Mouse (Mus musculus) G1E-ER4 (cell line): ENCODE results near the gene Gata1. TPM values are rescaled to one million over a fixed set of nuclear protein-coding genes. Genes with fewer than 3 reads are reported as not detected.

ENCODE experiments used
- GATA1 ChIP-seq: IDR thresholded peaks from one replicate; pipeline ENCODE4 v1.8.0; 2012; ENCODE audit warnings: low read length, inconsistent platforms
- polyA plus RNA-seq: library from polyadenylated mRNA; stranded (reverse); fragments of >175 nt; gene quantifications from 2 replicates; pipeline ENCODE4 v1.2.3, GENCODE M21; 2012

Gata1 gene
- polyA plus RNA-seq, 1 experiment: 1,486 TPM

DNA sequence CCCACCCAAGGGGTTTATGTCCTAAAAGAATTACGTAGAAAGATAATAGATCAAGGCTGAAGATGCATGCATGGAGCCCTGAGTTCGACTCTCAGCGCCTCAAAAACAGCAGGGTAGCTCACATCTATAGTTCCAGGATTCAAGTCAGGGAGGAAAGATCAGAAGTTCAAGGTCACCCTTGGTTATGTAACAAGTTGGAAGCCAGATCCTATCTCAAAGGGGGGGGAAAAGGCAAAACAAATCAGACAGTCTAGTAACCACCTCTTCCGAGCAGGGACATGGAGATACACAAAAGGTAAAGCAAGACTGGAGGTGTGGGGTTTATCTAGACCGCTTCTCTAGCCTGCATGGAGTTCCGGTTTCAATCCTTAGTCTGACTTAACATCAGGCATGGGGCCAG lies 51.6 kb downstream of the Gata1 start:
- TF ChIP-seq GATA1: no peak

DNA sequence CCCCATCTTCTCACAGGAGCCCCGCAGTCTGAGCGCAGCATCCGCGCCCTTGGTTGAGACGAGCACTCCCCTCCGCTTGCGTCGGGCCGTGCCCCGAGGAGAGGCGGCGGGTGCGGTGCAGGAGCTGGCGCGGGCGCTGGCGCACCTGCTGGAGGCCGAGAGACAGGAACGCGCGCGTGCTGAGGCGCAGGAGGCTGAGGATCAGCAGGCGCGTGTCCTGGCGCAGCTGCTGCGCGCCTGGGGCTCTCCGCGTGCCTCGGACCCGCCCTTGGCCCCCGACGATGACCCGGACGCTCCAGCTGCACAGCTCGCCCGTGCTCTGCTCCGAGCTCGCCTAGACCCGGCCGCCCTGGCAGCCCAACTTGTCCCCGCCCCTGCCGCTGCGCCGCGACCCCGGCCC lies 55.8 kb downstream of the Gata1 start:
- TF ChIP-seq GATA1: no peak

DNA sequence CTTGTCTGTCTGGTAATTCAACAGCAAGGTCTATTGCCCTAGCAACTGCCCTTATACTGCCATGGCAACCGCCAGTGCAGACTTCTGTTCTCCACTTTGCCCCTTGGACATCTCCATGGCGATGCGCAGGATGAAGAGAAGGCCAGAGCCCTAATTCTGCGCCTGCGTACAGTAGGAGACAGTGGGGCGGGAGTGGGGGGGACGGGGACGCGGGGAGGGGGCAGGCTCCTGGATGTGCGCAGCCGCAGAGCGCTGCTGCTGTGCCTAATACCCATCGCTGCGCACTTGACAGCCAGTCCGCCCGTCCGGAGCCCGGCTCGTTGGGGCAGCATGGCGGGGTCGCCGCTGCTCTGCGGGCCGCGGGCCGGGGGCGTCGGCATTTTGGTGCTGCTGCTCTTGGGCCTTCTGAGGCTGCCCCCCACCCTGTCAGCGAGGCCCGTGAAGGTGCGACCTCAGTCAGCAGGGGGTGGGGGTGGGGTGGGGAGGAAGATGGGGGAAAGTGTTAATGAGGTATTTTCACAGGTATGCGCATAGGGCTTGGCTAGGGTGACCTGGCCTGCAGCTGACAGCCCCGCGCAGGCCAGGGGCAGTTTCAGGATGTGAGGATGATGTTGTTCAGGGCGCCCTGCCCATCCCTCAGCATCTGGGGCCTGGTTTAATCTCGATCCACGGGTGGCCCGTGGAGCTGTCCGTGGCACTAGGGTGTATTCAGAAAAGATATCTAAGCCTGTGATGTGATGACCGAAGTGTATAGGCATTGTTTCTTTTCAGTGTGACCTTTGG lies 58.1 kb downstream of the Gata1 start, which contains the start of gene Pcsk1n:
Pcsk1n (plus strand) TSS at position 222 of the 783 bp plus-strand sequence.
- TF ChIP-seq GATA1: no peak

DNA sequence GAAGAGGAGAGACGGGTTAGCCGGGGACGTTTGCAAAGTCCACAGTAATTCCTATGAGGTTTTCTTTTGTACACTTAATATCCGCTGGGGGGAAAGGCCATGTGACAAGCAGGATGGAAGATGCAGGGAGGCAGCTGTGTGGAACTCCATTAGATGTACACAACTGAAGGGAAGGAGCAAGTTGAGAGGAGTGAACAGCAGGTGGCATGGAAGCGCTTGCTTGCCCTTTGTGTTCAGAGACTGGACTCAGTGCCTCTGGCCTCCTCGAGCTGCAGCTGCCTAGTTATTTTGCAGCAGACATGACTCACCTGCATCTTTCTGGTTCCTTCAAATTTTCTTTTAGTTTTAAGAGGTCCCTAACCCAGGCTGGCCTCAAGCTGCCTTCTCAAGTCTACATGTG lies 67.4 kb downstream of the Gata1 start:
- TF ChIP-seq GATA1: no peak

Other genes with a start within 250 kb of the Gata1 start
- gene Praf2, start 249.6 kb downstream of the Gata1 start, polyA plus RNA-seq: 9.2 and 10.4 TPM in 2 replicates
- gene Ccdc120, start 227.2 kb downstream of the Gata1 start, polyA plus RNA-seq: 9.6 and 11.4 TPM in 2 replicates
- 36.2 and 43.7 TPM in 2 replicates for gene Tfe3, start 215.5 kb downstream of the Gata1 start, polyA plus RNA-seq
- 23.3 and 28.3 TPM in 2 replicates for gene Gripap1, start 188.3 kb downstream of the Gata1 start, polyA plus RNA-seq
- gene Kcnd1, start 155.8 kb downstream of the Gata1 start, polyA plus RNA-seq: 0.22 and 0.31 TPM in 2 replicates
- 71.5 and 82.8 TPM in 2 replicates for gene Otud5, start 136.7 kb downstream of the Gata1 start, polyA plus RNA-seq
- gene Pim2, start 99.8 kb downstream of the Gata1 start, polyA plus RNA-seq: 14.2 and 14.5 TPM in 2 replicates
- gene Slc35a2, start 94.0 kb downstream of the Gata1 start, polyA plus RNA-seq: 60.7 and 69.5 TPM in 2 replicates
- 179 and 197 TPM in 2 replicates for gene Pqbp1, start 78.8 kb downstream of the Gata1 start, polyA plus RNA-seq
- 129 and 177 TPM in 2 replicates for gene Timm17b, start 78.7 kb downstream of the Gata1 start, polyA plus RNA-seq
- not detected in 2 replicates for gene Gm10491, start 70.2 kb downstream of the Gata1 start, polyA plus RNA-seq
- gene Gm10490, start 68.5 kb downstream of the Gata1 start, polyA plus RNA-seq: not detected in 2 replicates
- not detected in 2 replicates for gene Pcsk1n, start 58.2 kb downstream of the Gata1 start, polyA plus RNA-seq
- gene Eras, start 49.5 kb downstream of the Gata1 start, polyA plus RNA-seq: not detected in 2 replicates
- 2.6 and 3.2 TPM in 2 replicates for gene Hdac6, start 30.2 kb downstream of the Gata1 start, polyA plus RNA-seq
- gene Glod5, start 40.4 kb upstream of the Gata1 start, polyA plus RNA-seq: not detected in 2 replicates
- 19.8 and 22.2 TPM in 2 replicates for gene Suv39h1, start 96.7 kb upstream of the Gata1 start, polyA plus RNA-seq
- gene Was, start 112.4 kb upstream of the Gata1 start, polyA plus RNA-seq: 177 and 230 TPM in 2 replicates
- gene Wdr13, start 154.8 kb upstream of the Gata1 start, polyA plus RNA-seq: 39.6 and 40.4 TPM in 2 replicates
- gene Rbm3, start 167.8 kb upstream of the Gata1 start, polyA plus RNA-seq: 55.5 and 225 TPM in 2 replicates
- 4.8 and 6.5 TPM in 2 replicates for gene Tbc1d25, start 198.1 kb upstream of the Gata1 start, polyA plus RNA-seq
- 2.6 and 3.6 TPM in 2 replicates for gene Ebp, start 215.4 kb upstream of the Gata1 start, polyA plus RNA-seq
- 5.0 TPM in 2 replicates for gene Porcn, start 228.5 kb upstream of the Gata1 start, polyA plus RNA-seq